Mouse (Mus musculus) heart, adult 11 months (tissue): ENCODE measurements around the gene Trio.
A peak's percentile ranks its signal among the peaks of the same experiment; 100 is the strongest.

Experiments used
- DNase-seq: peaks from one replicate; pipeline ENCODE4 v3.0.0; 2022

Trio gene

GRCm38 (mm10) chr15:27919540-27919939, 106.1 kb downstream of the Trio start:
- DNase-seq, result peak; percentile 94

- no peak for DNase-seq
These were observed 106.8 kb downstream of the Trio start for GRCm38 (mm10) chr15:27918798-27919197.

DNA sequence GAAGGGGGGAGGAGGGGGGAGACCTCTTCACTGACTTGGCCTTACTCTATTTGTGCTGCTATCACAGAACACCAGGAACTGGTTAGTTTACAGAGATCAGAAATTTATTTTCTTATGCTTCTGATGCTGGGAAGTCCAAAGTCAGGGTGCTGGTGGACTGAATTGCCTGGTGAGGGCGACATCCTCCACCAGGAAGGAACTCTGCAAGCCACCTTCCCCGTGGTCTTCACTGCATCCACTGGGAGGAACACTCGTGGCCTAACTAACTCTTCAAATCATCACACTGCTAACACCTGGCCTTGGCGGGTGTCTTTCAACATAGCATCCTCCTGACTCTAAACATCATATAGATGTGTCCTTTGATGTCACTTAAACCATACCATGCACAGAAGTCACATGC, 109.4 kb downstream of the Trio start:
- no peak for DNase-seq

DNA sequence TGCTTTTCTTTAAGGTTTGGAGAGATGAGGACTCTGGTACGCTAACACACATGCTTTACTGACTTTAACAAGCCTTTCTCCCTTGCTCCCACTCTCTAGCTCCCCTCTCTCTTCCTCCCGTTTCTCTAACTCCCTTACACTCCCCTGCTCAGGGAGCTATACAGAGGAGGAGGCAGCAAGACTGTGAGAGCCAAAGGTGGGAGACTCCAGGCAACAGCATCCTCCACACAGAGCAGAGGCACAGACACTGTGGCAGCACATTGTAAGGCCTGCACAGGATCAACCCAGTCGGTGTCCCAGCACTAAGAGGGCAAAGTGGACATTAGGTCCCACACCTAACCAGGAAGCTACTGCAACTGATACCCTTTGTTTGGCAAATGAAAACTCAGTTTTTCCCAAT, 112.6 kb downstream of the Trio start:
- DNase-seq, result no peak

DNA sequence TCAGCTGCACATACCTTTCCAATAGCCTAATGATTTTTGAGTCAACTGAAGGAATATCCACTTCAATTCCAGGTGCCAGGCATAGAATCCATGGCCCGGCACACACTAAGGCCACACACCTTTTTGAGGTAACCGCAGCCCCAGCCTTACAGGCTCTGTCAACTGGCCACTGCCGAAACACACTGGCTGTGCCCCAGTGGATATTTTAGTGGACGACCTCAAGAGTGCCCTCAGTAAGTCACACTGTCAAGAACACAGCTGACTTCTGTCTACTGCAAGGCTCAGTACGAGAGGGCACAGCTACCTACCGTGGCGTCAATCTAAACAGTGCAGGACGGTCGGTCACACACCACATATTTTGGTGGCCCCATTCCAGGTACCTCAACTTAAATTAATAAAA, 114.5 kb downstream of the Trio start:
- peak; percentile 92 for DNase-seq

GRCm38 (mm10) chr15:27910179-27910578, 115.5 kb downstream of the Trio start:
- no peak for DNase-seq

DNA sequence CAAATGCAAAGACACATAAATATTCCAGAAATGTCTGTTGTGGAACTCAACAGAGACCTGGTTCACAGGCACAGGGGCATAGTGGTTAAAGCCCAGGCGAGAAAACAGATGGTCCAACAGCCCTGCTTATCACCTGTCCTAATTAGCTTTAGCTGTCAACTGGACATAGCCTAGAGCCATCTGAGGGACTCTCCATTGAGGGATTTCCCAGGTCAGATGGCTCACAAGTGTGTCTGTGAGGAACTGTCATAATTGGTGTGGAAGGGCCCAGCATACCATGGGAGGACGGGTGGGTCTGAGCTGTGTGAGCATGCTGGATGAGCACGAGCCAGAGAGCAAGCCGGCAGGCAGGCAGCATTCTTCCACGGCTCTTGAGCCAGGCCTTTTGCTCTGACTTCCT, 118.0 kb downstream of the Trio start:
- DNase-seq, result no peak

DNA sequence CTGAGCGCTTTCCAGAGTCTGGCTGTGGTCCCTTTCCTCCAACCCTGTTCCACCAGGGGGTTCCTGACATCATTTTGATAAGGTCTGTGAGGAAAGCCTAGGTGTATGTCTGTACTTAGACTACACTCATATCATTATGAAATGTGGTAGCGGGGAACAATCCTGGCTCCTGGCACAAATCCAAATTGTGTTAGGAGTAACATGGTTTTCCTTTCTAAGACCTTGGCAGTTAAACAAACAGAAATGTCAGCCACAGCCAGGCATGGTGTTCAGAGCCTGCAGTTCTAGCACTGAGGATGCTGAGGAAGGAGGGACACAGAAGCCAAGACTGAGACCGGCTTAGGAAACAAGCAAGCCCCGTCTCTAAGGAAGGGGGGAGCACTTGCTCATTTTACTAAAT, 119.2 kb downstream of the Trio start:
- DNase-seq, result no peak

GRCm38 (mm10) chr15:27905341-27905740, 120.3 kb downstream of the Trio start:
- DNase-seq, result no peak

- DNase-seq, result no peak
These were observed 121.2 kb downstream of the Trio start for GRCm38 (mm10) chr15:27904346-27905005.

- DNase-seq, result no peak
These were observed 124.4 kb downstream of the Trio start for GRCm38 (mm10) chr15:27901200-27901599.

DNA sequence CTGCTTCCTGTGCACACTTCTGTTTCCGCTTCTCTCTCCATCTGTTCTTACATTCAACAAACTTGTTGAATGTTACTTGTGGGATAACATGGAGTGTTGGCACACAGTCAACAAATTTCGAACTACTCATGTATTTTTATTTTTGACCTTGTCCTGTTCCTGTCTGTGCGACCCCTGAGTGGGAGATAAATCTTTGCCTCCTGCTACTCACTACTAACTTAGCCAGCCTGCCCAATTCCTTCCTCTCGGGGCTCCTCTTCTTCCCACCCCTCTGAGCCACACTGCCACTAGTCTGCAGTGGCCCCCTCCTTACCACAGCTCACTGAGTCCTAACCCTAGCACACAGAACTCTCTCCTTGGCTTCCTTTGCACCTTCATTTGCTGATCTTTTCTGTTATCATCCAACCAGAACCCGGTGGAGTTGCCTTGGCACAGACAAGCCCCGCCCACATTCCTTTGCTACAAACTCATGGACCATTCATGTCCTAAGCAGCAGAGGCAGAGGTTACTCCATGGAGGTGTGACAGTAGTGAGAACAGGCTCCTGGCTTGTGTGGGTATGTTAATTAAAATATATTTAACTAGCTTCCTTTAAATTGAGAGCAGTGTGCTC, 126.7 kb downstream of the Trio start:
- no peak for DNase-seq

DNA sequence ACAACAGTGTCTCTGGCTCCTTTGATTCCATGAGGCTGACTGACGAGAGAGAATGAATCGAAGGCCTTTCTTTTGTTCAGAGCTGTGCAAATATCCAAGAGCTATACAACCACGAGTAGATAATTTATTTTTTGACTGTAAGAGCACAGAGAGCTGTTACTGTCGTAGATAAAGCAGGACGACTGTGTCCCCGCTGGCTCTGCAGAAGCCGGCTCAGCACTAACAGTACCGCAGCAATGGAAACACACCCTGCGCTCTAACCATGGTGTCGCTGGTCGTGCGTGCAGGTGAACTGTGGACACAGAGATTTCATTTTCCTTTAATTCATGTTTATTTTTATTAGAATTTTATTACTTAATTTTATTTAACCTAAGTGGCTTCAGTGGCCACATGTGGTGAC, 131.5 kb downstream of the Trio start:
- no peak for DNase-seq

GRCm38 (mm10) chr15:27892029-27892428, 133.6 kb downstream of the Trio start:
- DNase-seq, result no peak

DNA sequence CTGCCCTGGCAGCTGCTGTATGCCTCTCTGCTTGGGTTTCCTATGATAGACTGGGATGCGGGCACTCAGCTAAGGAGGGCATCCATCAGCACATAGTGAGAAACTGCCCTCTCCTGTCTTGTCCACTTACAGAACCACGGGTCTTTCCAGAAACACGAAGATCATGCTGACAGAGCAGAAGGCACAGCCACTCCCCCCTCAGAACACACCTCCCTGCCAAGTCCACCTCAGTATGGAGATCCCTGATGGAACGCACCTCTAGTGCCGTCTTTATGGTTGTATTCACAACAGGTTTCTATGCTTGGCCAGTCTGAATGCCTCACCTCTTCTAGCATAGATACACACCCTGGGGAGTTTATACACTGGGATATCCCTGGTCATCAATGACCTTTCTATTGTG, 135.0 kb downstream of the Trio start:
- DNase-seq, result no peak

DNA sequence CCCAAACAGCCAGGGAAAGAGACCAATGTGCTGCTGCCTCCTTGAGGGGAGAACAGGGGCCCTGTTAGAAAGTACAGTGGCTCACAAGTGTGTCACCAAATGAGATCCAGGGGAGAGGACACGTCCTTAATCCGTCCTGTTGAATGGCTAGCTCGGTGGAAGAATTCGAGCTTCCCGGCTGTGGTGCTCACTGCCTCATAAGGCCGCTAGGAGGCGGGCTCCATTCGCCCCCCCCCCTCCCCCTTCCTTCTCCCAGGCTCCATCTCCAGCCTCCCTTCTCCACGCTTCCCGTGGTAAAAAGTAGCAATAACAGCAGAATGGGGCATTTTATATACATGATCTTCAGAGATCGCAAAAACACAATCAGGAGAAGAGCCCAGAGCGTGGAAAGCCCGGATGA, 137.5 kb downstream of the Trio start:
- no peak for DNase-seq

- DNase-seq, result no peak
These were observed 138.7 kb downstream of the Trio start for GRCm38 (mm10) chr15:27886992-27887391.

DNA sequence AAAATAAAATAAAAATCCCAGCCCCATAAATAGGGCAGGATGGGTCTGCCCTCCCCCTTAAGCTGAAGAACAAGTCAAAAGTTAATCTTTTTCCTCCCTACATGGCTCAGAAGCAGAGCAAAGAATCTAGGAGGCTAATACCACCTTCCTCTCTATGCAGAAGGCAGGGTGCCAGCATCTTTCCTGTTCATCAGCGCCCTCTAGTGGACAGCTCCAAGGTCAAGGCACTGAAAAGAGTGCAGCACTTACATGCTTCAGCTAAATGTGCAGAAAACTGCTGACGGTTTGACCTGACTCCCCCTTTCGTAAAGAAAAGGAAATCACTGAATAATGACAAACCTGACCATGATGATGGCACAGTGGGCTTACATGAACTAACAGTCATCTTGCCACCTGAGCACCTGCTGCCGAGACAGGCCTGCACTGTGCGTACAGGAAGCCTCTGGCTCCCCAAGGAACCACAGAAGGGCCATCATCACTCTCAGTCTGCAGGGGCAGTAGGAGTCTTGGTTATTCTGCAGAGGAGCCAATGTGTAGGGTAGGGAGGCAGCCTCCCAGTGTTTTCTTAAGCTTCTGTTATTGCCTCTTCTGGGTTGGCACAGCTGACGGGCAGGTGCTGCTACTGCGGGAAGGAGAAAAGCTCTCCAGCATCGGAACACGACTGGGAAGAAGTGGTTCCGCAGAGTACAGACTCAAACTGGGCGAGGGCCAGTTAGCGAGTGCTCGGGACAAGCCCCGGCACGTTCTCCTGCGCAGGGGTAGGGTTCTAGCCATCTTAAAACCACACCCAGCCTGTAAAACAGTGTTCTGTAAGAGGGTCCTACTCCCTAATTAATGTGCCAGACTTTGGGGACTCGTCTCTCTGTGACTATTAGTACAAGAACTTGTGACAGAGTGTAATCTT, 141.0 kb downstream of the Trio start:
- DNase-seq, result no peak

GRCm38 (mm10) chr15:27883881-27884280, 141.8 kb downstream of the Trio start:
- DNase-seq, result no peak

GRCm38 (mm10) chr15:27882898-27883297, 142.8 kb downstream of the Trio start:
- no peak for DNase-seq

- DNase-seq, result no peak
These were observed 147.8 kb downstream of the Trio start for GRCm38 (mm10) chr15:27877831-27878230.

- DNase-seq, result peak; percentile 92
These were observed 149.3 kb downstream of the Trio start for GRCm38 (mm10) chr15:27876327-27876726.

DNA sequence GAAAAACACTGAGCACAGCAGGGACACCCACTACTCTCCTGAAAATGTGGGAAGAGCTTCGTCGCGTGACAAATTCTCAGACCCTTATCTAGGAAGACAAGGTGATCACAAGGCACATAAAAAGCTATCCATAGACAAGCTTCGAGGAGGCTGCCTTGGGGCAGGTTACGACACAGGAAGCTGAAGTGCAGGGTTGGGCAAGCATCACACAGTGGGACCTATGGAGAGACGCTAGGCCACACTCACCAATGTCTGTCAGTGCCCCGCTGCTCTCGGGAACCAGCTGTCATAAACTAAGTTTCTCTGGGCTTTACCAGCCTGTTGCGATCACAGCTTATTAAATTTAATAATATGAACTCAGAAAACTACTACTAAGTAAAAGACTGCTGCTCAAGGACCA, 149.9 kb downstream of the Trio start:
- DNase-seq, result no peak

GRCm38 (mm10) chr15:27873747-27874320, 151.8 kb downstream of the Trio start:
- DNase-seq, result peak; percentile 91
